ENCODE assay signal across 8 mouse cellular contexts in genomic region chr6:116628539-116629171, GRCm38 (mm10). TPM values are rescaled to one million over a fixed set of nuclear protein-coding genes. Genes with fewer than 3 reads are reported as not detected.
DNase-seq lines count a peak whose midpoint lies in the region; ATAC-seq and TF ChIP-seq lines count a peak whose summit lies in the region.

Gene Zfp422, minus strand, starts transcription at chr6:116628999.

- peak within 1 kb of the TSS; percentile 82 for H3K4me3 ChIP-seq in embryonic facial prominence, embryonic 11.5 days (ENCODE audit: low read depth, low read length)
- peak within 1 kb of the TSS; percentile 95 for H3K4me3 ChIP-seq in liver, adult 2 months (ENCODE audit: insufficient read depth, low read depth, low read length)
- H3K4me3 ChIP-seq in stomach, embryonic 15.5 days (replicated peaks): peak within 1 kb of the TSS; percentile 78

- ATAC-seq in embryonic facial prominence, embryonic 11.5 days (replicated peaks; ENCODE audit: insufficient number of reproducible peaks, low FRiP score, low TSS enrichment, low read depth): peak; percentile 92
- ATAC-seq in stomach, embryonic 15.5 days (ENCODE audit: insufficient read depth, low FRiP score, low read depth): peak; percentile 85

- DNase-seq in 416B (ENCODE audit: low read depth): peak; percentile 82
- DNase-seq in adrenal gland, postnatal 25 days: peak; percentile 68
- DNase-seq in embryonic facial prominence, embryonic 11.5 days (ENCODE audit: low spot score): peak; percentile 89
- DNase-seq in heart, adult 9 months (ENCODE audit: low spot score in 2 of 2): peak; percentile 53 to 56
- DNase-seq in kidney, adult 9 months: peak; percentile 57
- DNase-seq in liver, adult 2 months (ENCODE audit: extremely low read depth, low read depth, low spot score): peak; percentile 39
- peak; percentile 70 for DNase-seq in naive thymus-derived CD4-positive, alpha-beta T cell, adult 2 months (ENCODE audit: low read depth)

- H3K79me2 ChIP-seq in liver, adult 2 months (ENCODE audit: control insufficient read depth, insufficient read depth, low read length): peaks cover 2% of the 10 kb centered on the region; the same call in 1 of the 2 replicates

- H3K4me2 ChIP-seq in embryonic facial prominence, embryonic 11.5 days (ENCODE audit: low read depth, low read length): peak within 1 kb of the TSS; percentile 57
- peak within 1 kb of the TSS; percentile 54 for H3K4me2 ChIP-seq in stomach, embryonic 15.5 days

- H3K27me3 ChIP-seq in embryonic facial prominence, embryonic 11.5 days (ENCODE audit: control insufficient read depth, insufficient read depth, low read length): no peaks in the 10 kb centered on the region
- H3K27me3 ChIP-seq in liver, adult 2 months (ENCODE audit: control insufficient read depth, insufficient read depth, low read length): no peaks in the 10 kb centered on the region
- no peaks in the 10 kb centered on the region for H3K27me3 ChIP-seq in stomach, embryonic 15.5 days (replicated peaks)

- no peaks in the 10 kb centered on the region for H3K4me1 ChIP-seq in embryonic facial prominence, embryonic 11.5 days (ENCODE audit: control insufficient read depth, insufficient read depth, low read length)
- H3K4me1 ChIP-seq in liver, adult 2 months (ENCODE audit: control insufficient read depth, insufficient read depth, low read length): peaks cover 2% of the 10 kb centered on the region; the same call in 1 of the 2 replicates
- H3K4me1 ChIP-seq in stomach, embryonic 15.5 days: no peaks in the 10 kb centered on the region; the same call in 1 of the 2 replicates

- H3K9me3 ChIP-seq in embryonic facial prominence, embryonic 11.5 days (replicated peaks; ENCODE audit: control insufficient read depth, low read length): no peaks in the 10 kb centered on the region
- no peaks in the 10 kb centered on the region for H3K9me3 ChIP-seq in stomach, embryonic 15.5 days

- H3K9ac ChIP-seq in embryonic facial prominence, embryonic 11.5 days (replicated peaks; ENCODE audit: low read length): peak within 1 kb of the TSS; percentile 98
- H3K9ac ChIP-seq in liver, adult 2 months (ENCODE audit: low read depth, low read length): peak within 1 kb of the TSS; percentile 83
- peak within 1 kb of the TSS; percentile 86 for H3K9ac ChIP-seq in stomach, embryonic 15.5 days

- WGBS in embryonic facial prominence, embryonic 11.5 days: under 1% methylated on average over 30 of the region's 56 CpGs
- under 1% methylated on average over 56 of the region's 56 CpGs for WGBS in liver, adult 2 months
- under 1% methylated on average over 56 of the region's 56 CpGs for WGBS in stomach, embryonic 15.5 days

- 0 out of 2 replicates have a peak, but pooled peaks have one; percentile 28 for TF ChIP-seq POLR2A in liver, adult 2 months (IDR thresholded peaks at IDR 0.05; ENCODE audit: extremely low read depth, insufficient read depth, low read length)

- peak within 1 kb of the TSS; percentile 82 for H3K27ac ChIP-seq in embryonic facial prominence, embryonic 11.5 days (replicated peaks; ENCODE audit: low read depth, low read length)
- H3K27ac ChIP-seq in liver, adult 2 months (replicated peaks; ENCODE audit: insufficient read depth, low read depth, low read length): peak within 1 kb of the TSS; percentile 1; the same call in 1 of the 2 replicates
- H3K27ac ChIP-seq in stomach, embryonic 15.5 days: peak within 1 kb of the TSS; percentile 90

- 0 out of 2 replicates have a peak, but pooled peaks have one; percentile 5 for TF ChIP-seq CTCF in liver, adult 2 months (IDR thresholded peaks at IDR 0.05; ENCODE audit: low read depth, low read length)

- no peaks in the 10 kb centered on the region; the same call in 1 of the 2 replicates for H3K36me3 ChIP-seq in embryonic facial prominence, embryonic 11.5 days (replicated peaks; ENCODE audit: control insufficient read depth, insufficient read depth, low read depth, low read length)
- H3K36me3 ChIP-seq in liver, adult 2 months (ENCODE audit: control insufficient read depth, insufficient read depth, low read length): no peaks in the 10 kb centered on the region
- peaks cover 6% of the 10 kb centered on the region; the same call in 1 of the 2 replicates for H3K36me3 ChIP-seq in stomach, embryonic 15.5 days

RNA-seq across cellular contexts. Expression of gene Zfp422, which starts in this region (rescaled TPM):
- 18.8 and 24.6 TPM in 2 replicates for total RNA-seq in adrenal gland, postnatal 25 days (2021)
- polyA plus RNA-seq in embryonic facial prominence, embryonic 11.5 days (2014; fragmentation: Nextera tagmentation; extraction: Ambion mirVana): 332 and 353 TPM in 2 replicates
- 5.6 and 7.0 TPM in 2 replicates for total RNA-seq in liver, adult 2 months (2014; rRNA removed)
- 6.6 and 7.0 TPM in 2 replicates for polyA plus RNA-seq in liver, adult 2 months (2012; rRNA removed)
- 132 and 135 TPM in 2 replicates for polyA plus RNA-seq in stomach, embryonic 15.5 days (2015; fragmentation: Nextera tagmentation; extraction: Ambion mirVana)

Comparison
In these comparisons a context has a peak if more than half of its experiments do, and no peak if none do; other contexts are left out.
1. Peak in every context shown above with its lines: DNase-seq, ATAC-seq, H3K4me3 ChIP-seq and H3K27ac ChIP-seq.
2. RNA of gene Zfp422 (polyA plus RNA-seq): 332 to 353 TPM in embryonic facial prominence, embryonic 11.5 days and 132 to 135 TPM in stomach, embryonic 15.5 days; 6.6 to 7.0 TPM in liver, adult 2 months; every median in the first group is over 10 times any median in the second.
3. DNase-seq: peak in every context shown above with its lines; median percentile 89 in embryonic facial prominence, embryonic 11.5 days; 82 in 416B; 70 in naive thymus-derived CD4-positive, alpha-beta T cell, adult 2 months; 68 in adrenal gland, postnatal 25 days; 57 in kidney, adult 9 months; 54 in heart, adult 9 months; 39 in liver, adult 2 months.
4. H3K27ac ChIP-seq: peak in every context shown above with its lines; median percentile 90 in stomach, embryonic 15.5 days; 82 in embryonic facial prominence, embryonic 11.5 days; 1 in liver, adult 2 months.